Mouse (Mus musculus) small intestine, adult 2 months (tissue): ENCODE data around the gene Sltm.

Experiments
- CTCF ChIP-seq: fragments of 200-500 bp; IDR thresholded peaks from 2 replicates; pipeline ENCODE4 v1.5.1; 2012; ENCODE audit warnings: low read depth, mild to moderate bottlenecking, control low read depth, inconsistent platforms, low read length, moderate library complexity, mixed read lengths; ENCODE audit not compliant: insufficient replicate concordance, insufficient read length; ENCODE audit errors: extremely low read depth
- POLR2A ChIP-seq: fragments of 200-500 bp; IDR thresholded peaks from 2 replicates; pipeline ENCODE4 v1.6.1; 2012; ENCODE audit warnings: low read depth, mild to moderate bottlenecking, control low read depth, inconsistent platforms, low read length, moderate library complexity

DNA sequence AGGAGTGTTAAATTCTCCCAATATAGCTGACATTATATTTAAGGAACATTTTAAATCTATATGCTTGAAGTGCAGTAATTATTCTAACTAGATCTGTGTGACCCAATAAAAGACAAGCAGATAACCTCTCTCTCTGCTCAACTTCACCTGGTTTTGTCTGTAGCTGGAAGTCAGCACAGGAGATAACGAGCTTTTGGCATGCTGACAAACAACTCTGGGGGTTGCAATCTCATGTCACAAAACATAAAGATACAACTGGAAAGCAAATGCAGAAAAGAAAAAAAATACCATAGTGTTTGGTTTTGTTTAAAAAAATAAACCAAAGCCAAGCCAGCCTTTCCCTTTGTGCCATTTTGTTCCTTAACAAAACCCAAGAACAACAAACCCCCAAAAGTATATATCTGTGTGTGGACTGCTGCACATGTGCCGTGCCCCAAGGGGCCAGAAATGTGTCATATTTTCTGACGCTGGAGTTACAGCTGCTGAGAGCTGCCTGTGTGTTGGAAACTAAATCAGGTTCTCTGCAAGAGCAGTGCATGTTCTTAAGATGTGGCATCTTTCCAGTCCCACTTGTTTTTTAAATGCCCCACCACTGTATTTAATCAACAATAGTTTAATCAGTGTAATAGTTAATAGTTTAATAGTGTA is 68.6 kb downstream of the Sltm start:
- no peak for TF ChIP-seq CTCF
- no peak for TF ChIP-seq POLR2A
